Mouse (Mus musculus): ENCODE measurements around the gene Gpr35. TPM values are rescaled to one million over a fixed set of nuclear protein-coding genes. Genes with fewer than 3 reads are reported as not detected.
A peak's percentile ranks its signal among the peaks of the same experiment; 100 is the strongest.

Gpr35 gene
- polyA plus RNA-seq, 1 experiment from 2014 or later, result 0.29 TPM

DNA sequence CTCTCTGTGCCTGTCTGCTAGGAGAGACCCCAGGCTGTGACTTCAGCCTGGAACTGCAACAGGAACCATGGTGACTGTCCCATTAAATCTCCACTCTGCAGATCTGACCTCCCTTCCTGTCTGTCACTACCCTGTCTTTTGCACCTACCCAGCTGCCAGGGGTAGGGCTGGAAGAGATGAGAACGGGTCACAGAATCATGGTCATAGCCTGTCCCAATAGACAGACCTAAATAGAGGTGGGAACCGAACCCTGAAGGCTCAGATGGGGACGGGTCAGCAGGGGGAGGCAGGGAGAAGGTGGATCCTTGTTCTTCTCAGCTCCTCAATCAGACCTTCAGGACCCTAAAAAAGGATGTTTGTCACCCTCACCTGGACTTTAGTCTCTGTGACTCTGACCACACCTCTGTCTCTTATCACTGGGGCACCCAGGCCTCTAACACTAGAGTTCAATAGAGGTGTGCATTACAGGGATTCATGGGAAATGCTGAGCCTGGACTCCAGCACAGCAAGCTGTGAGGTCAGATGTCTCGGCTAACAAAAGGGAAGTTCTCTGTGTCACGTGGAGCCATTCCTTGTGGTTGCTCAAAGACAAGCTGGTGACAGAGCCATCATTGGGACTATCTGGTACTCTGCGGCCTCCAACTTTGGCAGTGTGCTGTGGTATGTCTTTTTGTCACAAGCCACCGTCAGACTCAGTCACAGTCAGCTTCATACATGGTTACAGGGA lies 30.0 kb upstream of the Gpr35 start:
- Histone ChIP-seq H3K27ac (ENCODE audit: low read depth, low read length) (no peak overlapping the region), H3K9ac (ENCODE audit: low read length) (no peak overlapping the region), H3K27me3 (replicated peaks; ENCODE audit: control insufficient read depth, insufficient read depth, low read length) (no peaks in the 10 kb centered on the region), H3K9me3 (replicated peaks; ENCODE audit: control insufficient read depth, low read length) (no peaks in the 10 kb centered on the region), H3K4me3 (ENCODE audit: low read depth, low read length) (no peak overlapping the region), H3K36me3 (ENCODE audit: control insufficient read depth, insufficient read depth, low read length) (peaks cover 56% of the 10 kb centered on the region), H3K4me1 (ENCODE audit: control insufficient read depth, insufficient read depth, low read length) (no peaks in the 10 kb centered on the region), H3K4me2 (ENCODE audit: low read length) (no peak overlapping the region)
- ATAC-seq (no peak), DNase-seq (ENCODE audit: low spot score) (no peak)
- 89% methylated on average over 7 of the region's 7 CpGs for WGBS

DNA sequence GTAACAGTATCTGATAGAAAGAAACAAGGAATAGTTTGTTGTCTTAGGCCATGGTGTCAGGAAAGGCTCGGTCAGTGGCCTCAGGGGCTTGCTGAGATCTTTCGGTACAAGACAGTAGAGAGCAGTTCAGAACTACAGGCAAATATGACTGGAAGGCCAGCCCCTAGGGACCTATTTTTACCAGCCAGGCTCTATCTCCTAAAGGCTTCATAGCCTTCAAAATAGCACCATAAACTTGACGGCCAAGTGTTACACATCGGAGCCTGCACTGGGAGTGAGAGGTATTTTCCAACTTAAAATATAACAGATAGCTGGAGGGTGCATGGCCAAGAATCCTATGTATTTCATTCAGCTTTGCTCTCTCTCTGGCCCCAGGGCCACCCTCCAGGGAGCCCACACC lies 29.2 kb upstream of the Gpr35 start:
- WGBS, result 96% methylated on average over 4 of the region's 4 CpGs
- H3K27ac ChIP-seq (ENCODE audit: low read depth, low read length), result no peak overlapping the region
- no peak overlapping the region for H3K4me3 ChIP-seq (ENCODE audit: low read depth, low read length)
- no peak overlapping the region for H3K4me2 ChIP-seq (ENCODE audit: low read length)
- no peak for ATAC-seq
- no peak for DNase-seq (ENCODE audit: low spot score)
- no peaks in the 10 kb centered on the region for H3K9me3 ChIP-seq (replicated peaks; ENCODE audit: control insufficient read depth, low read length)
- no peaks in the 10 kb centered on the region for H3K27me3 ChIP-seq (replicated peaks; ENCODE audit: control insufficient read depth, insufficient read depth, low read length)
- H3K4me1 ChIP-seq (ENCODE audit: control insufficient read depth, insufficient read depth, low read length), result no peaks in the 10 kb centered on the region
- H3K9ac ChIP-seq (ENCODE audit: low read length), result no peak overlapping the region
- peaks cover 48% of the 10 kb centered on the region for H3K36me3 ChIP-seq (ENCODE audit: control insufficient read depth, insufficient read depth, low read length)

DNA sequence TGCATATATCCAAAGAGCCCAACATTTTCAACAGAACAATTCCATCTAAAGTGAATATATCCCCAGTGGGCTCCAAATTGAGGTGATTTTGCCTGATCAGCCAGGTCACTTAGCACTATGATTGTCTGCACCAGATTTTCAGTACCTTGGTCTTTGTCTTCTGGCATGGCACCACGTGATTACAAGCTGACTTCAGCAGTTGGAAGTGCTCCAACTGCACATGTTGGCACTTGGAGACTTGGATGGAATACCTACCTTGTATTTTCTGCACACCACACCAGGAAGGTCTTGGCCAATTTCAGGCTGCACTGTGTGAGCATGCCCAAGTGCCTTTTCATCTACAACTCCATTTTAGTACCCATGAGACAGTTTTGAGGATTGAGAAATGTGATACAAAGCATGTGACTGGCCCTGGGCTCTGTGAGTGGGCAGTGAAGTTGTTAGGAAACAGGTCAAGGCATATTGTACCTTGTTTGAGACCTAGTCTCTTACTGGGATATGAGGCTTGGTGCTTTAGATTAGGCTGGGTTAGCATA lies 20.4 kb upstream of the Gpr35 start:
- Histone ChIP-seq H3K27me3 (replicated peaks; ENCODE audit: control insufficient read depth, insufficient read depth, low read length) (no peaks in the 10 kb centered on the region), H3K27ac (ENCODE audit: low read depth, low read length) (no peak overlapping the region), H3K9ac (ENCODE audit: low read length) (no peak overlapping the region), H3K4me3 (ENCODE audit: low read depth, low read length) (no peak overlapping the region), H3K4me1 (ENCODE audit: control insufficient read depth, insufficient read depth, low read length) (peaks cover 7% of the 10 kb centered on the region), H3K9me3 (replicated peaks; ENCODE audit: control insufficient read depth, low read length) (no peaks in the 10 kb centered on the region), H3K4me2 (ENCODE audit: low read length) (no peak overlapping the region), H3K36me3 (ENCODE audit: control insufficient read depth, insufficient read depth, low read length) (no peaks in the 10 kb centered on the region)
- 19% methylated on average over 1 of the region's 1 CpGs for WGBS
- no peak for DNase-seq (ENCODE audit: low spot score)
- no peak for ATAC-seq

DNA sequence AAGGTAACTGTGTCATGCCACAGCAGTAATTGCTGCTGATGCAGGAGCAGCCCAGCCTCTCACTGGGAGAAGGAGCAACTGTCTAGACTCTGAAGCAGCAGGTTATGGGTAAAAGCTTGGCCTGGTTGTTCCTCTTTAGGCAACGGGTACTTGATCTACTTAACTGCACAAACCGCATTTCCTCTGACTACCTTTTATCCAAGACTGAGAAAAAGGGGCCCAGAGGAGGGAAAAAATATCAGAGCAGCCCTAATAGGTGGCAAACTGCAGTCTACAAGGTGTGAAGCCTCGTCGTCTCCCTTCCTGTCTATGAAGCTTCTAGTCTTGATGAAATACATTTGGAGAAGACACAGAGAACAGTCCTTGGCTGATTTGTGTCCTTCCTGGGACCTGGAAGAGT lies 17.1 kb upstream of the Gpr35 start:
- Histone ChIP-seq H3K27ac (ENCODE audit: low read depth, low read length) (peak overlapping the region; percentile 95), H3K36me3 (ENCODE audit: control insufficient read depth, insufficient read depth, low read length) (peaks cover 10% of the 10 kb centered on the region; the same call in 1 of the 2 replicates), H3K4me2 (ENCODE audit: low read length) (peak overlapping the region; percentile 90), H3K9me3 (replicated peaks; ENCODE audit: control insufficient read depth, low read length) (no peaks in the 10 kb centered on the region), H3K27me3 (replicated peaks; ENCODE audit: control insufficient read depth, insufficient read depth, low read length) (no peaks in the 10 kb centered on the region), H3K4me1 (ENCODE audit: control insufficient read depth, insufficient read depth, low read length) (peaks cover 22% of the 10 kb centered on the region), H3K9ac (ENCODE audit: low read length) (peak overlapping the region; percentile 85), H3K4me3 (ENCODE audit: low read depth, low read length) (peak overlapping the region; percentile 77)
- peak; percentile 10 for DNase-seq (ENCODE audit: low spot score)
- WGBS, result 73% methylated on average over 4 of the region's 4 CpGs
- ATAC-seq, result no peak

DNA sequence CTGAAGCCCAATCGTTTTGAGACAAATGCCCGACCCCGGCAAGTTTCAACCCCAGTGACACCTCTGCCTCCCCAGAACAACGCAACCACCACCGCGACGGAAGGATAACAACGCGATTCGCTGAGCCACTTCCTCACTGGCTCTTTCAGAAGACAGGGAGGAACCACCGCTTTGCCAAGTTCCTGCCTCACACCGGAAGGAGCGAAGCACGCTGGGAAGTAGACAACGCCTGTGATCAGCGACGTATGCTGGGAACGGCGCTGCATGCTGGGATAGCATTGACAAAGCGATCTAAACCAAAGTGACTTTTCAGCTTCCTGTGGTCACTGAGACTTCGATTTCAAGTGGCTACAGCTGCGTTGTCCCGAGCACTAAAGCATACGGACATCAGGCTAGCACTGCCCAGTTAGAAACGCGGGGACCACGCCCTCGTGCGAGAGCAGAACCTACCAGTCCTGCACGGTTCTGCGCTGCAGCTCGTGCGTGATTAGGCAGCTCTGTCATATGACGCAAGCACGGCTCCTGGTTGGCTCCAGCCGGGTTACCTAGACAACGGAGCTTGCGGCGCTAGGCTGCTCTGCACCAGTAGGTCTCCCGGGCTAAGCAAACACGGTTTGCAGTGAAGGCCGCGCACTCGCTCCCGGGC lies 16.4 kb upstream of the Gpr35 start, which contains the start of gene Capn10:
Gene Capn10, plus strand, starts transcription at position 195 of the 646 bp plus-strand sequence.
- DNase-seq (ENCODE audit: low spot score) (peak; percentile 99), ATAC-seq (peak; percentile 100)
- Histone ChIP-seq H3K9ac (ENCODE audit: low read length) (peak within 1 kb of the TSS; percentile 85), H3K9me3 (replicated peaks; ENCODE audit: control insufficient read depth, low read length) (no peaks in the 10 kb centered on the region), H3K4me1 (ENCODE audit: control insufficient read depth, insufficient read depth, low read length) (peaks cover 22% of the 10 kb centered on the region), H3K27me3 (replicated peaks; ENCODE audit: control insufficient read depth, insufficient read depth, low read length) (no peaks in the 10 kb centered on the region), H3K27ac (ENCODE audit: low read depth, low read length) (peak within 1 kb of the TSS; percentile 95), H3K4me3 (ENCODE audit: low read depth, low read length) (peak within 1 kb of the TSS; percentile 77), H3K36me3 (ENCODE audit: control insufficient read depth, insufficient read depth, low read length) (peaks cover 16% of the 10 kb centered on the region), H3K4me2 (ENCODE audit: low read length) (peak within 1 kb of the TSS; percentile 90)
- WGBS, result under 1% methylated on average over 45 of the region's 45 CpGs

DNA sequence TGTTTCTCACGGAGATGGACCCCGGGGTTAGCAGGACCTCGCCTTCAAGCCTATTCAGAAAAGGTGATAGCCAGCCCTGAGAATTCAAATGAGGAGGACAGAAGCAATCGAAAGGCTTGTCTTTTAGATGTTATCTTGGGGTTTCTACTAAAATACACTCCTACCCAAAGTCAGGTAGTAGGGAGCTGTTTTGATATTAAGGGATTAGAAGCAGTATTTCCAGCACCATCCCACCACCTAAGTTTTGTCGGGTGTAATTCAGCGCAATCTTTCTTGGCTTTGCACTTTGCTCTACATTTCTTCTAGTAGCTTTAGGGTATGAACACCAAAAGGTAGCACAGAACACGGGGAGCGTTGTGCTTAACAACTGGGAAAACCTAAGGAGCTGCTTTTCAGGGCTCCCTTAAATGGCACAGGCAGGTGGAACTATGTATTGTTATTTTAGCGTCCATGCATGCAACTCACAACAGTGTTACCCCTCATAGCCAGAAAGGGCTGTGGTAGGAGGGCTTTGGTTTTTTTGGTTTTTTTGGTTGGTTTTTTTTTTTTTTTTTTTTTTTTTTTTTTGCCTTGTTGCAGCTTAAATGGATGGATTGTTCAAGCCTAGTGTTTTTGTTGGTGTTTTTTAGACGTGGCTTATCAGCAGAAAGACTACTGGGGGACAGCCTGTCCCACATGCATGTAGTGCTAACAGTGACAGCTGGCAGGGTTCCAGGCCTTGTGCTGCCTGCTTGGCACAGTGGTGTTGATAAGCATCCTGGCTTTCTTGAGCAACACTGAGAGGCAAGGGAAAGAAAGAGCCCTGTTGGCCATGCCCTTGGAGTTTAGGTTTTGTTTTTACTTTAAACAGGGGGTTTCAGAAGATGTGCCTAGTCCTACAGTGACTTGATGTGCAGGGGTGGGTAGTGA lies 15.4 kb upstream of the Gpr35 start:
- ATAC-seq, result no peak
- peak overlapping the region; percentile 95 for H3K27ac ChIP-seq (ENCODE audit: low read depth, low read length)
- peaks cover 22% of the 10 kb centered on the region for H3K4me1 ChIP-seq (ENCODE audit: control insufficient read depth, insufficient read depth, low read length)
- H3K27me3 ChIP-seq (replicated peaks; ENCODE audit: control insufficient read depth, insufficient read depth, low read length), result no peaks in the 10 kb centered on the region
- no peaks in the 10 kb centered on the region for H3K9me3 ChIP-seq (replicated peaks; ENCODE audit: control insufficient read depth, low read length)
- DNase-seq (ENCODE audit: low spot score), result peak; percentile 81
- WGBS, result 13% methylated on average over 10 of the region's 10 CpGs
- peak overlapping the region; percentile 77 for H3K4me3 ChIP-seq (ENCODE audit: low read depth, low read length)
- H3K4me2 ChIP-seq (ENCODE audit: low read length), result peak overlapping the region; percentile 90
- peak overlapping the region; percentile 85 for H3K9ac ChIP-seq (ENCODE audit: low read length)
- peaks cover 27% of the 10 kb centered on the region for H3K36me3 ChIP-seq (ENCODE audit: control insufficient read depth, insufficient read depth, low read length)

DNA sequence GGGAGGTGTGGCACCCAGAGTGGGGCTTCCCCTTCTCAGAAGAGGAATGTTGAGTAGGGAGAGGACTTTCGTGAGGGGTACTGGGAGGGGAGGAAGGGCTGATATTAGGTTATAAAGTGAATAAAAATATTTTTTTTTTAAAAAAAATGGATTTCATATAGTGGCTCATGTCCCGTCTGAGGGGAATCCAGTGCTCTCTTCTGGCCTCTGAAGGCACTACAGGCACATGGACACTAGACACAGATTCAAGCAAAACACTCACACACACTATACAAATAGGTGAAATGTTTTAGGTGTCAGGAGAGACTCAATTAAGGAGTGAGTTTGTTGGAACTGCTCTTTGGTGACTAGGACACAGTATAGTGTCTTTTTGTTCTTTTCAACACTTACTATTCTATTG lies 14.7 kb upstream of the Gpr35 start:
- Histone ChIP-seq H3K4me1 (ENCODE audit: control insufficient read depth, insufficient read depth, low read length) (peaks cover 22% of the 10 kb centered on the region), H3K27ac (ENCODE audit: low read depth, low read length) (no peak overlapping the region), H3K9ac (ENCODE audit: low read length) (peak overlapping the region; percentile 85), H3K36me3 (ENCODE audit: control insufficient read depth, insufficient read depth, low read length) (peaks cover 33% of the 10 kb centered on the region), H3K4me3 (ENCODE audit: low read depth, low read length) (peak overlapping the region; percentile 77), H3K27me3 (replicated peaks; ENCODE audit: control insufficient read depth, insufficient read depth, low read length) (no peaks in the 10 kb centered on the region), H3K4me2 (ENCODE audit: low read length) (peak overlapping the region; percentile 90), H3K9me3 (replicated peaks; ENCODE audit: control insufficient read depth, low read length) (no peaks in the 10 kb centered on the region)
- 46% methylated on average over 2 of the region's 2 CpGs for WGBS
- no peak for DNase-seq (ENCODE audit: low spot score)
- ATAC-seq, result no peak

DNA sequence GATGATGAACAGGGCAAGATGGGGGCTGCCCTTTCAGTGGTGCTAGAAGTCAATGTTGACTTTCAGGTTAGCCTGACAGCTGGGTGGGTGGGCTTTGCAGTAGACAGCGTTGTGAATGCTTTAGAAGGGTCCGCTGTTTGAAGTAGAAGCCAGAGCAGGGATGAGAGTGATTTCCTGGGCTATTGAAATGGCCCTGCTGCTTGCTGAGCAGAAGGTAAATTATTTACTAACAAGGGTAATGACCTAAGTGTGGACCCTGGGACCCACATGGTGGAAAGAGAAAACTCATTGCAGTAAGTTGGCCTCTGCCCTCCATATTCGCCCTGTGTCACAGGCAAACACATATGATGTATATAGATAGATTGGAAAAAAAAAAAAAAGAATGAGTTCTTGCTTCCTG lies 14.2 kb upstream of the Gpr35 start:
- Histone ChIP-seq H3K4me1 (ENCODE audit: control insufficient read depth, insufficient read depth, low read length) (peaks cover 22% of the 10 kb centered on the region), H3K4me2 (ENCODE audit: low read length) (peak overlapping the region; percentile 90), H3K4me3 (ENCODE audit: low read depth, low read length) (no peak overlapping the region), H3K27me3 (replicated peaks; ENCODE audit: control insufficient read depth, insufficient read depth, low read length) (no peaks in the 10 kb centered on the region), H3K9ac (ENCODE audit: low read length) (peak overlapping the region; percentile 85; the same call in 1 of the 2 replicates), H3K9me3 (replicated peaks; ENCODE audit: control insufficient read depth, low read length) (no peaks in the 10 kb centered on the region), H3K27ac (ENCODE audit: low read depth, low read length) (no peak overlapping the region), H3K36me3 (ENCODE audit: control insufficient read depth, insufficient read depth, low read length) (peaks cover 35% of the 10 kb centered on the region)
- DNase-seq (ENCODE audit: low spot score) (no peak), ATAC-seq (no peak)
- 78% methylated on average over 3 of the region's 3 CpGs for WGBS
